Mouse (Mus musculus) forebrain, postnatal 0 days (tissue): ENCODE measurements around the gene Slc16a5. TPM values are rescaled to one million over a fixed set of nuclear protein-coding genes. Genes with fewer than 3 reads are reported as not detected.

Experiments
- ATAC-seq: fragments of 200-750 bp; cut with Nextera tagmentation; 2 replicates; pipeline ENCODE4 v1.8.0; 2017; ENCODE audit warnings: mild to moderate bottlenecking, moderate library complexity
- DNase-seq: peaks from one replicate; pipeline ENCODE4 v3.0.0-alpha.2; 2015
- H3K27ac ChIP-seq: fragments of 300-500 bp; sonication (generic); 2 replicates; pipeline ENCODE4 v1.5.1; 2014; ENCODE audit warnings: low read depth, mild to moderate bottlenecking, antibody characterized with exemption, low read length, moderate library complexity, mixed read lengths
- H3K27me3 ChIP-seq: fragments of 300-500 bp; sonication (generic); 2 replicates; pipeline ENCODE4 v1.6.1; 2014; ENCODE audit warnings: mild to moderate bottlenecking, low read length, mixed read lengths; ENCODE audit not compliant: insufficient read depth
- H3K36me3 ChIP-seq: fragments of 300-500 bp; sonication (generic); 2 replicates; pipeline ENCODE4 v1.6.1; 2014; ENCODE audit warnings: mild to moderate bottlenecking, moderate library complexity; ENCODE audit not compliant: insufficient read depth
- H3K4me1 ChIP-seq: fragments of 300-500 bp; sonication (generic); 2 replicates; pipeline ENCODE4 v1.6.1; 2014; ENCODE audit warnings: antibody characterized with exemption; ENCODE audit not compliant: insufficient read depth
- H3K4me2 ChIP-seq: fragments of 300-500 bp; sonication (generic); 2 replicates; pipeline ENCODE4 v1.6.1; 2014; ENCODE audit warnings: low read depth, mild to moderate bottlenecking, moderate library complexity
- H3K4me3 ChIP-seq: fragments of 300-500 bp; sonication (generic); 2 replicates; pipeline ENCODE4 v1.5.1; 2014; ENCODE audit warnings: low read depth, low read length, mixed read lengths
- H3K9ac ChIP-seq: fragments of 300-500 bp; sonication (generic); 2 replicates; pipeline ENCODE4 v1.6.1; 2014; ENCODE audit warnings: mild to moderate bottlenecking
- H3K9me3 ChIP-seq: fragments of 300-500 bp; sonication (generic); 2 replicates; pipeline ENCODE4 v1.6.1; 2016; ENCODE audit warnings: low read length
- CTCF ChIP-seq: sonication (generic); IDR thresholded peaks from 2 replicates; pipeline ENCODE4 v1.5.1; 2016; ENCODE audit warnings: antibody characterized with exemption, control low read depth, low read depth
- WGBS: fragments of 180-500 bp; shearing (Covaris S2); extraction: QIAGEN DNeasy Blood & Tissue Kit; methylation state at CpG from one replicate; pipeline ENCODE4 v1.1.7; 2014; 5-methylcytosine and 5-hydroxymethylcytosine counted together
- polyA plus RNA-seq: library from polyadenylated mRNA; unstranded; fragments of >200 nt; fragmentation: Nextera tagmentation; extraction: Ambion mirVana; gene quantifications from 2 replicates; pipeline ENCODE4 v1.2.1, GENCODE M21; 2015
- total RNA-seq: library from RNA; depleted of rRNA; stranded (reverse); fragments of >200 nt; gene quantifications from 2 replicates; pipeline ENCODE4 v1.2.3, GENCODE M21; 2014

The Slc16a5 gene
- total and polyA plus RNA-seq, 2 experiments from 2014 or later = 0.07 TPM; not detected in 1

DNA sequence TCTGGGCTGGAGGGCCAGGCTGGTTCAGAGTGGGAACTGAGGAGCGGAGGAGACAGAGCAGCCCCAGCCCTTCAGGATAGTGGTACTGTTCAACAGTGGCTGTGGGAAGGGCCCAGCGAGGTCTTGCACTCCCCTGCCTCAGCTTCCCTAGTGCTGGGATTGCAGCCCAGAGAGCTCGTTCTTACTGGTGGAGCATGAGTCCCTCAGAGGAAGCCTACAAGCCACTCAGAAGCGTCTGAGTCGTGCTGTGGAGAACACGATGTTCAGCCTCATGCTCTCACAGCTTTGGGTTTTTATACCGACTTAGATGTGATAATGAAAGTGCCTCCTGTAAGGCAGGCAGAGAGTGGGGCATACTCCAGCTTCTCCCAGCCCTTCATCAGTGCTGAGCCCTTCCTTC lies 37.6 kb upstream of the Slc16a5 start:
- 86% methylated on average over 7 of the region's 7 CpGs for WGBS
- TF ChIP-seq CTCF = no peak
- no peak for ATAC-seq
- DNase-seq = no peak
- peaks cover 30% of the 10 kb centered on the region for H3K36me3 ChIP-seq
- H3K4me3 ChIP-seq = no peak overlapping the region
- H3K9me3 ChIP-seq = no peaks in the 10 kb centered on the region
- peaks cover 17% of the 10 kb centered on the region for H3K4me1 ChIP-seq
- no peak overlapping the region for H3K9ac ChIP-seq
- no peak overlapping the region for H3K27ac ChIP-seq
- H3K27me3 ChIP-seq = no peaks in the 10 kb centered on the region
- H3K4me2 ChIP-seq = no peak overlapping the region

DNA sequence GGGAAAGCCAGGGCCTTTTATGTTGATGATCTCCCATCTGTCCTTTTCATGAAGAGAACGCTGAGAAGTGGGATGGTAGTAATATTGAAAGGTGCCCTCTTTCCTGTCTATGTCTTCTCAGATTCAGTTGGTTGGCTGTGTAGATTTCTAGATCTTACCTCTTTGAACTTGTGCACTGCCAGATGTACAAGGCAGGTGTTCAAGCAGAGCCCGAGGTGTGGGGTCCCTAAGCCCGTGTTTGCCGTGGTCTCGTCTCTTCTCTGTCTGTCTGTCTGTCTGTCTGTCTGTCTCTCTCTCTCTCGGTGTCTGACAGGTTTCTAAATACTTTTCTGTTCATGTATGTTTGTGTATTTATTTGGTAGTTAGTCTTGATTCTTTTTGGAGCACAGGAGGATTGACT lies 36.6 kb upstream of the Slc16a5 start:
- Histone ChIP-seq H3K4me1 (peaks cover 17% of the 10 kb centered on the region), H3K9me3 (no peaks in the 10 kb centered on the region), H3K27ac (no peak overlapping the region), H3K36me3 (peaks cover 41% of the 10 kb centered on the region), H3K4me3 (no peak overlapping the region), H3K27me3 (no peaks in the 10 kb centered on the region), H3K9ac (no peak overlapping the region), H3K4me2 (no peak overlapping the region)
- TF ChIP-seq CTCF = no peak
- DNase-seq (no peak), ATAC-seq (no peak)
- 89% methylated on average over 6 of the region's 6 CpGs for WGBS

DNA sequence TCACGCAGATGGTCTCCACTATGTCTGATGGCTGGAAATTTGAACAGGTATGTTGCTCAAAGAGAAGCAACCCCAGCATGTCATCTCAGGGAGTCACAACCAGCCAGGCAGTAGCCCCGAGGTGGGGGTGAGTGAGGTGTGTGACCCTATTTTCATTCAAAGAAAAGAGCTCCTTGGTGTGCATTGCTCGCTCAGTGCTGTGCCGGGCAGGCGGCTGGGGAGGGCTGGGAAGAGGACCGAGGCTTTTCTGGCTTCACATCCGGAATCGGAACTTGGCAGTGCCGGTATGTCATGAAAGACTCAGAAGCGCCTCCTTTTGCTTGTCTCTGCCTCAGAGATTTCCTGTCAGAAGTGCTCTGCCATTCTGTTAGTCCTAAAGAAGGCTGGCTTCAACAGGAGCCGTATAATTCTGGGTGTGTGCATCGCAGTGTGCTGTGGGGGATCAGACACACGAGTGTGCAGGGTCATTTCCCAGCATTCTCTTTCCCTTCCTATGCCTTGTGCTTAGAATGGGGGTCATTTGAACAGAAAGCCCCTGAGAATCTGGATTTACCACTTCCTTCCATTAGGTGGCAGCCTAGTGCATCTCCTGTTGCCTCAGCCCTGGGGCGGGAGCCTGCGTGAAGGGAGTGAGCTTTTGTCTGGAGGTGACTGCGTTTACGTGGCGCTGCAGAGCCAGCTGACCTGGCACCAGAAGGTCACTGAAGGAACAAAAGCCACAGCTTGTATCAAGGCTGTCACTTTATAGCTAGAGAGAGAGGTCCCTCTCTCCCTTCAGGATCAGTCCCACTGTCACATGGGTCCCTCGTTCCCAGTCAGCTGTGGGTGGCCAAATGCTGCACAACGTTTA lies 34.6 kb upstream of the Slc16a5 start:
- peak overlapping the region; percentile 54 for H3K9ac ChIP-seq
- peak; percentile 92 for DNase-seq
- 33% methylated on average over 20 of the region's 20 CpGs for WGBS
- H3K27me3 ChIP-seq = no peaks in the 10 kb centered on the region
- ATAC-seq = peak; percentile 93
- peaks cover 9% of the 10 kb centered on the region; the same call in 1 of the 2 replicates for H3K4me1 ChIP-seq
- no peaks in the 10 kb centered on the region for H3K9me3 ChIP-seq
- TF ChIP-seq CTCF = peak; percentile 87
- H3K27ac ChIP-seq = peak overlapping the region; percentile 79
- H3K4me3 ChIP-seq = peak overlapping the region; percentile 16; the same call in 1 of the 2 replicates
- H3K4me2 ChIP-seq = peak overlapping the region; percentile 39
- peaks cover 60% of the 10 kb centered on the region for H3K36me3 ChIP-seq

DNA sequence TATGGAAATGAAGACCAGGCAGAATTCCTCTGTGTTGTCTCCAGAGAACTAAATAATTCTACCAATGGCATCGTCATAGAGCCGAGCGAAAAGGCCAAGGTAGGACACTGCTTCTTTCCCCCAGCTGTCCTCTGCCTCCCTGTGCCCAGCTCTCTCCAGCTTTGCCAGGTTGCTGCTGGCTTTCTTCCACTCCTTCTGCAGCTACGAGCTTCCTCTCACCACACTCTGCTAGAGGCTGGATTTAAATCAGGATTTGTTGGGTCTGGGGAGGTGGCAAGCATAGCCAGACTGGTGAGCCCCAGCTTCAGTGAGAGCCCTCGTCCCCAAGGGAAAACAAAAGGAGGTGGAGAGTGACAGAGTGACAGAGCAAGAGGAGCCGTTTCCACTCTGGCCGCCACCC lies 33.0 kb upstream of the Slc16a5 start:
- Histone ChIP-seq H3K36me3 (peaks cover 62% of the 10 kb centered on the region), H3K9ac (no peak overlapping the region), H3K4me2 (no peak overlapping the region), H3K9me3 (no peaks in the 10 kb centered on the region), H3K4me3 (no peak overlapping the region), H3K27me3 (no peaks in the 10 kb centered on the region), H3K4me1 (peaks cover 9% of the 10 kb centered on the region; the same call in 1 of the 2 replicates), H3K27ac (no peak overlapping the region)
- ATAC-seq = no peak
- 68% methylated on average over 7 of the region's 7 CpGs for WGBS
- TF ChIP-seq CTCF = no peak
- no peak for DNase-seq

DNA sequence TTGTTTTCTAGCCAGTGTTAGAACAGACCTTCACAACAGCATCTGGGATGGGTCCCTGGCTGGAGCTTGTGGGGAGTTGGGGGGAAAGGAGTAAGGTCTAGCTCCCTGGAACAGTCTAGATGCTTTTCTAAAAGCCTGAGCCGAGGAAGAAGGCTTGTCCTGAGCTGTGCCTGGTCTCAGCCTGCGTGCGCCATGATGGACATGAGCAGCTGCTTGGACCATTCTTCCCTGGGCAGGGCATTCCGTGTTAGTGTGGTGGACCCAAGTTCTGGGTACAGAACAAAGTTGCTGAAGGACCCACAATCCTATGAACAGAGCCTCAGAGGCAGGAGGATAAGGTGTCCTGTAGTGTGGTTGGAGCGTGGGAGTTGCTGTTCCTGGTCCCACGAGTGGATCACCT lies 31.7 kb upstream of the Slc16a5 start:
- Histone ChIP-seq H3K27ac (no peak overlapping the region), H3K9ac (no peak overlapping the region), H3K4me3 (no peak overlapping the region), H3K4me1 (peaks cover 12% of the 10 kb centered on the region; the same call in 1 of the 2 replicates), H3K9me3 (no peaks in the 10 kb centered on the region), H3K27me3 (no peaks in the 10 kb centered on the region), H3K36me3 (peaks cover 50% of the 10 kb centered on the region), H3K4me2 (no peak overlapping the region)
- TF ChIP-seq CTCF = no peak
- no peak for ATAC-seq
- no peak for DNase-seq
- 92% methylated on average over 6 of the region's 6 CpGs for WGBS

DNA sequence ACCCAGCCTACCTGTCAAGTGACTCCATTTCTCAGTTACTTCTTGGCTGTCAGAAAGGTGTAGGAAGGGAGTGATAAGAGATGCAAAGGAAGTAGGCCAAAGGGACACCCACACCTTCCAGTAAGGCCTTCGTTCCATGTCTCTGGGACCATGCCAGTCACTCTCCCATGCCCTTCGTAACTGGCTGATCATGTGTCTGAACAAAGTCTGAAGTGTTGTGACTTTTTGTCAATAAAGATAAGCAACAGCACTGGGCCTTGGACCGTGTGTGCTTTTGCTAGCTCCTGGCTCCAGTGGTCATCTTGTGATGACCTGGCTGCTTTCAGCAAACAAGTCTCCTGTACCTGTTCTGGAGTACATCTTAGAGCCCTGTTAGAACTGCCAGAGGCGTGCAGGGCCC lies 29.5 kb upstream of the Slc16a5 start:
- Histone ChIP-seq H3K4me3 (no peak overlapping the region), H3K9me3 (no peaks in the 10 kb centered on the region), H3K36me3 (peaks cover 38% of the 10 kb centered on the region), H3K27ac (no peak overlapping the region), H3K9ac (no peak overlapping the region), H3K4me1 (peaks cover 8% of the 10 kb centered on the region; the same call in 1 of the 2 replicates), H3K27me3 (no peaks in the 10 kb centered on the region), H3K4me2 (no peak overlapping the region)
- ATAC-seq = no peak
- 79% methylated on average over 4 of the region's 4 CpGs for WGBS
- no peak for DNase-seq
- no peak for TF ChIP-seq CTCF

DNA sequence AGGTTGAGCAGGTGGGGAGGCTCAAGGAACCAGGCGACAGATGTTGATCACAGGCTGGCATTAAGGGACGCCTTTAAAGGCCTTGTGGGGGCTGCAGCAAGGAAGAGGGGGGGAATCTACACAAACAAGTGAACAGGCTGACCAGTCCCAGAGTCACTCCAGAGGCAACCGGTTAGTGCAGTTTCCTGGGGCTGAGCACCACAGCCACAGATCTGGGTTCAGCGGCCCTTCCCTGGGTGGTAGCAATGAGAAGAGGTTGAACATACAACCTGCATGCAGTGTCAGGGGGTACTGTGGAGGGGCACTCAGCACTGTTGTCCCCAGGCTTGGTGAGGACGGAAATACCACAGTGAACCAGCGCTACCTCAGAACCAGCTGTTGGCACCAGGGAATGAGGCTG lies 28.9 kb upstream of the Slc16a5 start:
- 78% methylated on average over 6 of the region's 6 CpGs for WGBS
- ATAC-seq (no peak), DNase-seq (no peak)
- no peak overlapping the region for H3K4me2 ChIP-seq
- TF ChIP-seq CTCF = no peak
- H3K27ac ChIP-seq = no peak overlapping the region
- peaks cover 38% of the 10 kb centered on the region for H3K36me3 ChIP-seq
- peaks cover 5% of the 10 kb centered on the region; the same call in 1 of the 2 replicates for H3K4me1 ChIP-seq
- no peak overlapping the region for H3K9ac ChIP-seq
- H3K4me3 ChIP-seq = no peak overlapping the region
- H3K27me3 ChIP-seq = no peaks in the 10 kb centered on the region
- H3K9me3 ChIP-seq = no peaks in the 10 kb centered on the region
